Mouse (Mus musculus) G1E (cell line): ENCODE measurements around the gene Ticam1. TPM values are rescaled to one million over a fixed set of nuclear protein-coding genes. Genes with fewer than 3 reads are reported as not detected.

Experiments used
- ATAC-seq: 2 replicates; pipeline ENCODE4 v1.8.0; 2016; ENCODE audit warnings: mild to moderate bottlenecking; ENCODE audit not compliant: insufficient number of reproducible peaks, poor library complexity, low FRiP score, severe bottlenecking; ENCODE audit errors: extremely low read depth
- DNase-seq: peaks from one replicate; pipeline ENCODE4 v3.0.0; 2012; ENCODE audit warnings: low spot score
- H3K27me3 ChIP-seq: 2 replicates; pipeline ENCODE4 v1.6.1; 2012; ENCODE audit warnings: mild to moderate bottlenecking, low read length, inconsistent platforms; ENCODE audit not compliant: insufficient read depth
- H3K36me3 ChIP-seq: replicated peaks from 2 replicates; pipeline ENCODE3; 2012; ENCODE audit warnings: mild to moderate bottlenecking, inconsistent platforms
- H3K4me1 ChIP-seq: 2 replicates; pipeline ENCODE4 v1.6.1; 2012; ENCODE audit warnings: low read depth, low read length, inconsistent platforms, mixed read lengths; ENCODE audit not compliant: insufficient read depth
- H3K4me3 ChIP-seq: 2 replicates; pipeline ENCODE4 v1.5.1; 2012; ENCODE audit warnings: low read depth, mild to moderate bottlenecking, inconsistent platforms, low read length, moderate library complexity, mixed read lengths
- H3K9me3 ChIP-seq: replicated peaks from 2 replicates; pipeline ENCODE4 v1.6.1; 2012; ENCODE audit warnings: inconsistent platforms
- CTCF ChIP-seq: IDR thresholded peaks from 2 replicates; pipeline ENCODE4 v1.5.1; 2012; ENCODE audit warnings: low read depth, low read length, inconsistent platforms, mixed read lengths
- GATA1 ChIP-seq: IDR thresholded peaks from 2 replicates; pipeline ENCODE4 v1.6.1; 2012; ENCODE audit warnings: borderline replicate concordance, low read length, inconsistent platforms, mixed read lengths
- GATA2 ChIP-seq: IDR thresholded peaks from 2 replicates; pipeline ENCODE4 v1.6.1; 2012; ENCODE audit warnings: low read depth, low read length, inconsistent platforms, borderline replicate concordance
- POLR2AphosphoS5 ChIP-seq: IDR thresholded peaks from 2 replicates; pipeline ENCODE4 v1.6.1; 2012; ENCODE audit warnings: low read depth, low read length, inconsistent platforms; ENCODE audit not compliant: insufficient replicate concordance
- TAL1 ChIP-seq: conservative IDR thresholded peaks from 2 replicates; pipeline ENCODE4 v1.6.1; 2012; ENCODE audit warnings: low read depth, low read length, inconsistent platforms, mixed read lengths
- polyA plus RNA-seq: library from polyadenylated mRNA; stranded (reverse); fragments of >175 nt; gene quantifications from 2 replicates; pipeline ENCODE4 v1.2.3, GENCODE M21; 2012
- total RNA-seq, 2 experiments: library from RNA; stranded (forward) in 1 of 2; stranded (reverse) in 1 of 2; fragments of 200-1000 nt in 1 of 2; fragments of >200 nt in 1 of 2; fragmentation: Nextera tagmentation in 1 of 2; gene quantifications; 2 replicates each; pipeline ENCODE4 v1.2.3; 2014 to 2017

The Ticam1 gene
- total and polyA plus RNA-seq, 3 experiments: 5.7 to 15.2 (median 8.1) TPM

DNA sequence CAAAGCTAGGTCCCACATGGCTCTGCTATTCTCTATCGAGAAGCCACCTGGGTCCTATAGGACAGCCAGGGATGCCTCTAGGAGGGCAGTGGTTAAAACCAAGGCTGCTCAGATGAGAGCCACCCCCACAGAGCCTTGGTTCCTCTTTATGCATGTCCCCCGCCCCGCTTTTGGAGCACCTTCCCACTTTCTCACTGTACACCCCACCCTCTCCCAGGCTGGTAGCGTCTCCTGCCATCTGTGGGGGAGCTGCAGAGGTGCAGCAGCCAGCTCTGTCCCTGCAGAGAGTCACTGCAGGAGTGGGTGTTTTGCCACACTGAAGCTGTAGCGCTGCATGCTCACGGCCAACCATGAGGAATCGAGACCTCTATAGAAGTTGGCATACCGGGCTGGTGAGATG is 6.7 kb upstream of the Ticam1 start:
- TF ChIP-seq CTCF: no peak
- no peak for TF ChIP-seq TAL1
- TF ChIP-seq GATA2: no peak
- no peak for TF ChIP-seq POLR2AphosphoS5
- TF ChIP-seq GATA1: no peak
- H3K36me3 ChIP-seq: peaks cover 65% of the 10 kb centered on the region
- ATAC-seq (no peak), DNase-seq (no peak)
- H3K9me3 ChIP-seq: no peaks in the 10 kb centered on the region
- H3K4me3 ChIP-seq: no peak overlapping the region; the same call in 1 of the 2 replicates
- peaks cover 63% of the 10 kb centered on the region for H3K4me1 ChIP-seq
- H3K27me3 ChIP-seq: no peaks in the 10 kb centered on the region

DNA sequence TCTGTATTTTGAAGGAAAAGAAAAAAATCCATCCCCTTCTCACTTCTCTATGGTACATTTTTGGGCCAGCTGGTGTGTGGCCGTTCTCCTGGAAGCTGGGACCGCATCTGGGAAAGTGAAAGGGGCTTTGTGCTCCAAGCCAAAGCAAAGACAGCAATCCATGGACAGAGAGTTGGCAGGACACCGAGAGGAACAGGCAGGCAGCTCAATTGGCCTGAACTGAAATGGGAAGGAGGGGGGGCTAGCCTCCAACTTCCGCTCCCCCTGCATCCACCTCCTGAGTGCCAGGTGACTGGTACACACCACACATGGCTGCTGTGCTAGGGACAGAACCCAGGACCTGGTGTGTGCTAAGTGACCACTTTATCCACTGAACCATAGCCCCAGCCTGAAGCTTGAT is 6.2 kb upstream of the Ticam1 start:
- Histone ChIP-seq H3K27me3 (no peaks in the 10 kb centered on the region), H3K4me1 (peaks cover 62% of the 10 kb centered on the region), H3K4me3 (0 out of 2 replicates have a peak overlapping the region, but pooled peaks have one; percentile 8), H3K9me3 (no peaks in the 10 kb centered on the region), H3K36me3 (peaks cover 65% of the 10 kb centered on the region)
- TF ChIP-seq CTCF: no peak
- TF ChIP-seq GATA1: no peak
- TF ChIP-seq POLR2AphosphoS5: no peak
- DNase-seq (no peak), ATAC-seq (no peak)

DNA sequence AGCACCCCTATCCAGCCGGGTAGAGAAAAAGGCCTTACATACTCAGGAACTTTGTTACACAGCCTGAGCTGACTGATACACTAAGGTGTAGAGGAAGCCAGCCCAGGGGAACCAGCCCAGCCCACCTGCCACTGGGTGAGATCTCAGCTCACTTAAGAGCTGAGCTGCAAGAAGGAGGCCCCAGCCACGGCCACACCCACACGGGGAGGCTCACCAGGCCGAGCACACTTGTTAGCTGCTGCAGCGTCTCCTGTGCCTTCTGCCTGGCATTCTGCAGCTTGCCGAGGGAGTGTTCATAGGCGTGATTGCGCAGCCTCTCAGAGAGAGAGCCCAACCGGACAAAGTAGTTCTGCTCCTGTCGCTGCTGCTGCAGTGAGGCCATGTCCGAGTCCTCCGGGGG is 4.6 kb upstream of the Ticam1 start:
- no peaks in the 10 kb centered on the region for H3K27me3 ChIP-seq
- ATAC-seq (no peak), DNase-seq (no peak)
- no peak for TF ChIP-seq GATA2
- no peak for TF ChIP-seq TAL1
- TF ChIP-seq GATA1: no peak
- peaks cover 61% of the 10 kb centered on the region for H3K4me1 ChIP-seq
- H3K9me3 ChIP-seq: no peaks in the 10 kb centered on the region
- peak overlapping the region; percentile 34; the same call in 1 of the 2 replicates for H3K4me3 ChIP-seq
- H3K36me3 ChIP-seq: peaks cover 56% of the 10 kb centered on the region

DNA sequence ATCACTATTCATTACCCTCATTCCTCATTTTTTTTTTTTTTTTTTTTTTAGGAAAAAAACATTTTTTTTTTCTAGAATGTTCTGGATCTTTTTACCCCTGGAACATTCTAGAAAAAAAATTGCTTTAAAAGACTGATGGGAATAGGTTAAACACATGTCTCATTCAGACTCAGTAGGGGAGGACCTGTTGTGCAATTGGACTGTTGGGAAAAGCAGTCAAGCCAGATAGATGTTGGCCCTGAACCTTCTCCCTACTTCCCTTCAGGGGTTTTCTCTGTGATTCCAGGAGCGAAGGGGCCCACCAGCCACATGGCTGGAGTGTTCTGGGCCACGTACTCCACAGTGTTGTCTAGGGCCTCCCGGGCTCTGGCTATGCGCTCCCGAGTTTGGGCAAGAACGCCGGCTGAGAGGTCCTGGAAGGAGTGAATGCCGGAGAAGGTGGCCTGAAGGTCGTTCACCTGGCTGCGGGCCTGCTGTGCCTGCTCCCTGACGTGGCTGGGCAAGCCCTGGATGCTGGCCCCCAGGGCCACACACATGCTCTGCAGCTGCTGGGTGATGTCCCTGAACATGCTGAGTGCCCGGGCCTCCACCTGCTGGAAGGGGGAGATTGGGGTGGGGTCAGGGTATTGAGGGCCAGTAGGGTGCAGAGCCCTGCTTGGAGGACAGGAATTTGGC is 3.0 kb upstream of the Ticam1 start:
- no peak for DNase-seq
- Histone ChIP-seq H3K36me3 (peaks cover 40% of the 10 kb centered on the region), H3K9me3 (no peaks in the 10 kb centered on the region), H3K4me3 (no peak overlapping the region), H3K27me3 (no peaks in the 10 kb centered on the region), H3K4me1 (peaks cover 67% of the 10 kb centered on the region)
- ATAC-seq: no peak
- TF ChIP-seq TAL1: no peak
- TF ChIP-seq GATA2: no peak
- TF ChIP-seq POLR2AphosphoS5: no peak
- no peak for TF ChIP-seq GATA1
- TF ChIP-seq CTCF: no peak

DNA sequence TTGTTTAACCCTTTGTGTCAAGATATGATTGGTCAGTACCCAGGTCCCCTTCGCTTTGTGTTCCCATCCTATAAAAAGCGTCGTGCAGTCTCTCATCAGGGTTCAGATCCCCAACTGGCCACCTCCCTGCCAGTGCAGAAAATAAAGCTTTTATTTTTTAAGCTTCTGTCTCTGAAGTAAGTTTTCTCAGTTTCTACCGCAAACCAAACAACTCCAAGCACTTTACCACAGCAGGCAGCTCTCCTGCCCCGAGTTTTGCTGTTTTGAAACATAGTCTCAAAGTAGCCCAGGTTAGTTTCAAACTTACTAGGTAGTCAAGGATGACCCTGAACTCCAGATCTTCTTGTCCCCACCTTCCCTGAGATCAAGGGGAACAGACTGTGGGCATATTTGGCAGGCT is 1.8 kb upstream of the Ticam1 start:
- H3K27me3 ChIP-seq: no peaks in the 10 kb centered on the region
- peaks cover 41% of the 10 kb centered on the region for H3K36me3 ChIP-seq
- ATAC-seq (no peak), DNase-seq (no peak)
- no peak for TF ChIP-seq TAL1
- TF ChIP-seq POLR2AphosphoS5: no peak
- TF ChIP-seq GATA1: no peak
- TF ChIP-seq GATA2: no peak
- TF ChIP-seq CTCF: no peak
- no peaks in the 10 kb centered on the region for H3K9me3 ChIP-seq
- peaks cover 68% of the 10 kb centered on the region for H3K4me1 ChIP-seq
- no peak overlapping the region for H3K4me3 ChIP-seq

DNA sequence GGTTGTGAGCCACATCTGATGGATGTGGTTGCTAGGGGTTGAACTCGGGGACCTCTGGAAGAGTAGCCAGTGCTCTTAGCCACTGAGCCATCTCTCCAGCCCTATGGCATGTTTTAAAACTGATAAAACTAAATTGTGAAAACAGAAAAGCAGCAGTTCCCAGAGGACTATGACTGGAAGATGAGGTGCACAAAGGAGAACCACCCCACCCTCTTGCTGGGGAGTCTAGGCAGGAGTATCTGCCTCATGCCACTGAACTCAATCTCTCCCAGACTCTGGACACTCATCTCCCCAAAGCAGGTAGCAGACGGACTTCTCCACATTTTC is 944 bp upstream of the Ticam1 start:
- no peak overlapping the region; the same call in 1 of the 2 replicates for H3K4me3 ChIP-seq
- H3K9me3 ChIP-seq: no peaks in the 10 kb centered on the region
- TF ChIP-seq POLR2AphosphoS5: no peak
- TF ChIP-seq GATA1: no peak
- H3K27me3 ChIP-seq: no peaks in the 10 kb centered on the region
- ATAC-seq (no peak), DNase-seq (no peak)
- H3K36me3 ChIP-seq: peaks cover 43% of the 10 kb centered on the region
- peaks cover 63% of the 10 kb centered on the region for H3K4me1 ChIP-seq

DNA sequence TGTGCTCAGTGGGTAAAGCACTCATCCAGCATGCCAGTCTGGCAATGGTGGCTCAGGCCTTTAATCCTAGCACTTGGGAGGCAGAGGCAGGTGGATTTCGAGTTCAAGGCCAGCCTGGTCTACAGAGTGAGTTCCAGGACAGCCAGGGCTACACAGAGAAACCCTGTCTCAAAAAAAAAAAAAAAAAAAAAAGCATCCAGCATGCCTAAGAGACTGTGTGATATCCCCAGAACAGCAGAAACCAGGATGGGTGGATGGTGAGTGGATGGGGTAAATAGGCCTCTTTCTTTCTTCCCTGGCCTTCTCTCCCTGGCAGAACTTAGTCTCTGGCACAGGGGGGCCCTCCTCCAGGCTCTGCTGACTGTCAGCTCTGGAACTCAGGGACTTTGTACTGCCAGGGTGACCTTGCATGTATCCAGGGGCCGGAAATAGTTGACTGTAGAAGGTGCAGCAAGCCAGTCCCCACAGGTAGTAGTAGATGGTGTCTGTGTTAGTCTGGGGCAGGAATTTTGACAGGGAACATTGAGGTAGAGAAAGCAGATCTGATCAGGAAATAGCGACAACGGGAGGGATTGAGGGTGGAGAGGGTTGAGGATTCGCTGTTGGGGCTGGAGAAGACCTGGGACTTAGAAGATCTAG is 625 bp downstream of the Ticam1 start:
- ATAC-seq (no peak), DNase-seq (no peak)
- H3K9me3 ChIP-seq: no peaks in the 10 kb centered on the region
- H3K36me3 ChIP-seq: peaks cover 53% of the 10 kb centered on the region
- H3K27me3 ChIP-seq: no peaks in the 10 kb centered on the region
- H3K4me1 ChIP-seq: peaks cover 63% of the 10 kb centered on the region
- TF ChIP-seq TAL1 (no peak), POLR2AphosphoS5 (no peak), GATA2 (no peak), CTCF (no peak), GATA1 (no peak)
- peak overlapping the region; percentile 82 for H3K4me3 ChIP-seq
